Mouse (Mus musculus) hindbrain, postnatal 0 days (tissue): ENCODE measurements at regions not wholly inside any gene's neighbourhood (a gene's known extent, or its start where the extent isn't known, plus 50 kb on each side); places are given as distances from the start of the nearest gene placed in this dataset.
A peak's percentile ranks its signal among the peaks of the same experiment; 100 is the strongest.

ENCODE experiments used
- ATAC-seq: fragments of 200-750 bp; cut with Nextera tagmentation; 2 replicates; pipeline ENCODE4 v1.8.0; 2017; ENCODE audit warnings: mild to moderate bottlenecking, moderate TSS enrichment, moderate library complexity
- DNase-seq: peaks from one replicate; pipeline ENCODE4 v3.0.0-alpha.2; 2015; ENCODE audit warnings: low spot score
- H3K27ac ChIP-seq: fragments of 300-500 bp; sonication (generic); 2 replicates; pipeline ENCODE4 v1.5.1; 2014; ENCODE audit warnings: mild to moderate bottlenecking
- H3K27me3 ChIP-seq: fragments of 300-500 bp; sonication (generic); 2 replicates; pipeline ENCODE4 v1.6.1; 2014; ENCODE audit warnings: low read length, mixed read lengths; ENCODE audit not compliant: insufficient read depth
- H3K36me3 ChIP-seq: fragments of 300-500 bp; sonication (generic); 2 replicates; pipeline ENCODE4 v1.6.1; 2014; ENCODE audit warnings: low read length, mixed read lengths; ENCODE audit not compliant: insufficient read depth
- H3K4me1 ChIP-seq: fragments of 300-500 bp; sonication (generic); 2 replicates; pipeline ENCODE4 v1.6.1; 2014; ENCODE audit warnings: antibody characterized with exemption, low read length, mixed read lengths; ENCODE audit not compliant: insufficient read depth
- H3K4me2 ChIP-seq: fragments of 300-500 bp; sonication (generic); 2 replicates; pipeline ENCODE4 v1.6.1; 2014; ENCODE audit warnings: low read depth, mild to moderate bottlenecking, low read length, moderate library complexity, mixed read lengths
- H3K4me3 ChIP-seq: fragments of 300-500 bp; sonication (generic); 2 replicates; pipeline ENCODE4 v1.5.1; 2014; ENCODE audit warnings: low read length
- H3K9ac ChIP-seq: fragments of 300-500 bp; sonication (generic); replicated peaks from 2 replicates; pipeline ENCODE4 v1.6.1; 2014; ENCODE audit warnings: mild to moderate bottlenecking, low read length, moderate library complexity, mixed read lengths
- H3K9me3 ChIP-seq: fragments of 300-500 bp; sonication (generic); 2 replicates; pipeline ENCODE4 v1.6.1; 2016; ENCODE audit warnings: low read length, mixed read lengths
- CTCF ChIP-seq: IDR thresholded peaks from 2 replicates; pipeline ENCODE4 v1.5.1; 2016; ENCODE audit warnings: antibody characterized with exemption, control low read depth, low read depth
- WGBS: fragments of 180-500 bp; shearing (Covaris S2); extraction: QIAGEN DNeasy Blood & Tissue Kit; methylation state at CpG from one replicate; pipeline ENCODE4 v1.1.7; 2014; 5-methylcytosine and 5-hydroxymethylcytosine counted together

- no peak overlapping the region for H3K27ac ChIP-seq
- H3K27me3 ChIP-seq = no peaks in the 10 kb centered on the region
- no peaks in the 10 kb centered on the region for H3K4me1 ChIP-seq
- no peak overlapping the region for H3K4me3 ChIP-seq
- H3K36me3 ChIP-seq = no peaks in the 10 kb centered on the region
- ATAC-seq = no peak
- no peak for TF ChIP-seq CTCF
- peak; percentile 7 for DNase-seq
- 46% methylated on average over 2 of the region's 2 CpGs for WGBS
- no peak overlapping the region for H3K9ac ChIP-seq
- no peaks in the 10 kb centered on the region for H3K9me3 ChIP-seq
- H3K4me2 ChIP-seq = no peak overlapping the region
Observed at GRCm38 (mm10) chr3:128110406-128110805, 214.3 kb upstream of the Fam241a start.

- Histone ChIP-seq H3K4me2 (no peak overlapping the region), H3K27ac (no peak overlapping the region), H3K4me1 (no peaks in the 10 kb centered on the region), H3K9ac (no peak overlapping the region), H3K27me3 (no peaks in the 10 kb centered on the region), H3K4me3 (no peak overlapping the region), H3K9me3 (no peaks in the 10 kb centered on the region), H3K36me3 (no peaks in the 10 kb centered on the region)
- DNase-seq (no peak), ATAC-seq (no peak)
- no peak for TF ChIP-seq CTCF
- WGBS = 88% methylated on average over 6 of the region's 6 CpGs
Observed at GRCm38 (mm10) chr3:128104516-128104915, 208.4 kb upstream of the Fam241a start.

GRCm38 (mm10) chr3:128093046-128093445, 196.9 kb upstream of the Fam241a start:
- H3K27me3 ChIP-seq = no peaks in the 10 kb centered on the region
- ATAC-seq = 0 out of 2 replicates have a peak, but pooled peaks have one; percentile 18
- H3K4me2 ChIP-seq = no peak overlapping the region
- no peaks in the 10 kb centered on the region for H3K9me3 ChIP-seq
- no peak overlapping the region for H3K9ac ChIP-seq
- no peak for DNase-seq
- no peaks in the 10 kb centered on the region for H3K4me1 ChIP-seq
- no peak overlapping the region for H3K27ac ChIP-seq
- H3K4me3 ChIP-seq = no peak overlapping the region
- no peaks in the 10 kb centered on the region for H3K36me3 ChIP-seq
- TF ChIP-seq CTCF = no peak

- ATAC-seq (peak; percentile 92), DNase-seq (peak; percentile 82)
- Histone ChIP-seq H3K4me2 (no peak overlapping the region), H3K9me3 (no peaks in the 10 kb centered on the region), H3K36me3 (no peaks in the 10 kb centered on the region), H3K4me1 (no peaks in the 10 kb centered on the region), H3K27ac (no peak overlapping the region), H3K9ac (no peak overlapping the region), H3K4me3 (no peak overlapping the region), H3K27me3 (no peaks in the 10 kb centered on the region)
- WGBS = 35% methylated on average over 4 of the region's 4 CpGs
- TF ChIP-seq CTCF = peak; percentile 80
Observed at GRCm38 (mm10) chr3:128088207-128088606, 192.1 kb upstream of the Fam241a start.

- WGBS = 88% methylated on average over 10 of the region's 10 CpGs
- no peak for TF ChIP-seq CTCF
- no peaks in the 10 kb centered on the region for H3K9me3 ChIP-seq
- H3K9ac ChIP-seq = no peak overlapping the region
- DNase-seq = no peak
- no peak for ATAC-seq
- no peak overlapping the region for H3K27ac ChIP-seq
- no peaks in the 10 kb centered on the region for H3K27me3 ChIP-seq
- no peak overlapping the region for H3K4me3 ChIP-seq
- H3K4me2 ChIP-seq = no peak overlapping the region
- no peaks in the 10 kb centered on the region for H3K36me3 ChIP-seq
- H3K4me1 ChIP-seq = no peaks in the 10 kb centered on the region
Observed at GRCm38 (mm10) chr3:128087163-128087562, 191.0 kb upstream of the Fam241a start.

- DNase-seq = no peak
- no peak for ATAC-seq
- TF ChIP-seq CTCF = no peak
- Histone ChIP-seq H3K4me1 (no peaks in the 10 kb centered on the region), H3K4me3 (no peak overlapping the region), H3K36me3 (no peaks in the 10 kb centered on the region), H3K4me2 (no peak overlapping the region), H3K9me3 (no peaks in the 10 kb centered on the region), H3K27me3 (no peaks in the 10 kb centered on the region), H3K27ac (no peak overlapping the region), H3K9ac (no peak overlapping the region)
- WGBS = 59% methylated on average over 6 of the region's 6 CpGs
Observed at GRCm38 (mm10) chr3:128082463-128082862, 186.3 kb upstream of the Fam241a start.

DNA sequence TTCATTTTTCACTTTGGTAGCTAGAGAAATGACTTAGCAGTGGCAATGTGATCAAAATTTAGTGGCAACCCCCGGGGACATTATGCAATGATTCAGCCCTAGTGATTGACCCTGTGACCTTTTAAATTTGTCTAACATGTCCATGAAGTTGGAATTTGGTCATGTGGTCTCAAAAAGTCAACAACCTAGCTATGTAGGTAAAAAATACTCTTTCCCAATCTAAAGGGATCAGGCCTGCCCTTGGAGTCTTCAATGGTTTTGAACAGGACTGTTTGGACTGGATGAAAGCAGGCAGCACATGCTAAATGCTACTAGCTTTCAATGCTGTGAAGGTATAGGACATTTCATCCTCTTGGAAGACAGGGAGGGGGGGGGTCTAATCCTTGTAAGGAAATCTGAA, 185.3 kb upstream of the Fam241a start:
- 71% methylated on average over 1 of the region's 1 CpGs for WGBS
- ATAC-seq = no peak

More for the DNA sequence above, 185.3 kb upstream of the Fam241a start:
- H3K4me1 ChIP-seq = no peaks in the 10 kb centered on the region
- no peak for DNase-seq
- no peak overlapping the region for H3K27ac ChIP-seq
- no peak for TF ChIP-seq CTCF
- H3K9me3 ChIP-seq = no peaks in the 10 kb centered on the region
- H3K27me3 ChIP-seq = no peaks in the 10 kb centered on the region
- no peaks in the 10 kb centered on the region for H3K36me3 ChIP-seq
- H3K9ac ChIP-seq = no peak overlapping the region
- H3K4me2 ChIP-seq = no peak overlapping the region
- H3K4me3 ChIP-seq = no peak overlapping the region
